Mouse (Mus musculus): ENCODE results near the gene Il17c. TPM values are rescaled to one million over a fixed set of nuclear protein-coding genes. Genes with fewer than 3 reads are reported as not detected.

The Il17c gene
- polyA plus RNA-seq, 1 experiment from 2014 or later: not detected

DNA sequence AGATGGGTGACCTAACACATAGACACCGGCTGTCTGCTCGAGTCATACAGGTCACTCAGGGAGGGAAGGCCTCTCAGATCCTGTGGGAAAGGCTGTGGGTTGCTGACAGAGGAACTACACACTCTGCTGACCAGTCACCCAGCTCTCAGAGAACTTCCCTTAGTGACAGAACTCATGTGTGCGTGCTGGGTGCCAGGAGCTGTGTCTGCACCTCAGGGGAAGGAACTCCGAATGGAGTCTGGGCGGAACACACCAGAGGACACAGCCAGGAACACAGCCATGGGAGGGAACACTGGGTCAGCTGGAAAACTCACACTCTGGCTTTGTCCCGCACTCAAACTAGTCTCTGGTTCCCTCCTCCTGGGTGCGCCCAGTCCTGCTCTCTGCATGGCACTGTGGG lies 14.1 kb upstream of the Il17c start:
- peaks cover 100% of the 10 kb centered on the region for H3K36me3 ChIP-seq
- ATAC-seq (replicated peaks; ENCODE audit: low FRiP score): no peak
- H3K27me3 ChIP-seq: no peaks in the 10 kb centered on the region
- H3K4me3 ChIP-seq (replicated peaks): no peak overlapping the region
- no peaks in the 10 kb centered on the region for H3K9me3 ChIP-seq (replicated peaks)
- no peak overlapping the region for H3K9ac ChIP-seq
- WGBS: 88% methylated on average over 7 of the region's 7 CpGs
- H3K27ac ChIP-seq: no peak overlapping the region
- no peaks in the 10 kb centered on the region for H3K4me1 ChIP-seq
- no peak overlapping the region for H3K4me2 ChIP-seq

DNA sequence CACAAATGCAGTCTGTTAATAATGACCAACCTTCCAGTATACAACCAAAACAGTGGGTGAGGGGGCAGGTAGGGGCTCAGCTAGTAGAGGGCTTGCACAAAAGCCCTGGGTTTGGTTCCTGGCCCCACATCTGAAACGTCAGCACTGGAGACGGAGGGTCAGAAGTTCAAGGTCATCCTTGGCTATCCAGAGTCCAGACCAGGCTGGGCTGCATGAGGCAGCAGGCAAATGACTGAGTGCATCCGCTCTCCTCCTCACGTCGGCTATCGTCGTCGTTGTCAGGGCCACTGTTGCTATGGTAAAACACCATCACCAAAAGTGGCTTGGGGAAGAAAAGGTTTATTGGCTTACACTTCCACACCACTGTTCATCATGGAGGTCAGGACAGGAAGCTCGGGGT lies 7.5 kb upstream of the Il17c start:
- no peak overlapping the region for H3K4me2 ChIP-seq
- WGBS: 85% methylated on average over 9 of the region's 9 CpGs
- H3K27me3 ChIP-seq: no peaks in the 10 kb centered on the region
- H3K4me3 ChIP-seq (replicated peaks): no peak overlapping the region
- no peak for ATAC-seq (replicated peaks; ENCODE audit: low FRiP score)
- no peak overlapping the region for H3K27ac ChIP-seq
- H3K4me1 ChIP-seq: no peaks in the 10 kb centered on the region
- no peaks in the 10 kb centered on the region for H3K9me3 ChIP-seq (replicated peaks)
- H3K9ac ChIP-seq: no peak overlapping the region
- peaks cover 98% of the 10 kb centered on the region for H3K36me3 ChIP-seq

DNA sequence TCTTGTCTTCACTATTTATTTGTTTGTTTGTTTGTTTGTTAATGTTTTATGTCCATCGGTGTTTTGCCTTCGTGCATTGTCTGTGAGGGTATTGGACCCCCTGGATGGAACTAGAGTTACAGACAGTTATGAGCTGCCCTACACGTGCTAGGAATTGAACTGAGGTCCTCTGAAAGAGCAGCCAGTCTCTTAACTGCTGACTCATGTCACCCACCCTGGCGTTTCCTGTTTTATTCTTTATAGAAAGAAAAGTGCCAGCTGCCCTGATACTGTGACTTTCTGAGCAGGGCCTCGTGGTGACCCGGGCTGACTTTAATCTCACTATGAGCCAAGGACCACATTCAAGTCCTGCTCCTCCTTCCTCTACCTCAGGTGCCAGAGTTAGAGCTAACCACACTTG lies 6.3 kb upstream of the Il17c start:
- Histone ChIP-seq H3K27me3 (no peaks in the 10 kb centered on the region), H3K4me3 (replicated peaks) (no peak overlapping the region), H3K4me1 (no peaks in the 10 kb centered on the region), H3K9me3 (replicated peaks) (no peaks in the 10 kb centered on the region), H3K9ac (no peak overlapping the region), H3K36me3 (peaks cover 85% of the 10 kb centered on the region), H3K27ac (no peak overlapping the region), H3K4me2 (no peak overlapping the region)
- ATAC-seq (replicated peaks; ENCODE audit: low FRiP score): no peak
- WGBS: 90% methylated on average over 6 of the region's 6 CpGs

DNA sequence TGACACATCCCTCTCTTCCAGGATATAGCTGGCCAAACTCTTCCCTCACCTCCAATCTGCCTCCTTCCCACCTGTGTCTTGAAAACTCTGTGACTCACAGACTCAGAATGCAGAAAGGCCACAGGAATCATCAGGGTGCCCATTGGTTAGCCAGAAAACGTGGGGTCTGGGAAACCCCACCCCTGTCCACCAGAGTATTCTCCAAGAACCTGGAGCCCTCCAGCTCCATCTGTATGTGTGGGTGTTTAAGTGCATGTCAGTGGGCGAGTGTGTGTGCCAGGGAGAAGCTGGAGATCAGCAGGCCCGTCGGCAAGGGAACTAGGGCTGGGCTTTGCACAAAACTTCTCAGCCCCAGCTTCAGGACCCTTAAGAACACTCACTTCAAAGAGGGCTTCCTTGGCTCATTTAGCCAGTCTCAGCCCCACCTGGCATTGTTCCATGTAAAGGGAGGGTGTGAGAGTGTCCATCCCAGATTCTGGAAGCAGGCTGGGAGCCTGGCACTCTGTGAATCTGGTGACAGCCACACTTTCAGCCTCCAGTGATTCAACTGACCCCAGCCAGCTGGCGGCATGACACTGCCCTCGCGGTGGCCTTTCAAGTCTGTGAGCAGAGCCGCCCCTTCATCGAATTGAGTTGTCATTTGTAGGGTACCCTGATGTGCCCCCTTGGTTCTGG lies 1.8 kb upstream of the Il17c start:
- peaks cover 18% of the 10 kb centered on the region for H3K4me1 ChIP-seq
- WGBS: 65% methylated on average over 9 of the region's 9 CpGs
- H3K27ac ChIP-seq: no peak overlapping the region
- H3K4me3 ChIP-seq (replicated peaks): no peak overlapping the region
- no peak overlapping the region for H3K9ac ChIP-seq
- H3K9me3 ChIP-seq (replicated peaks): no peaks in the 10 kb centered on the region
- H3K36me3 ChIP-seq: peaks cover 41% of the 10 kb centered on the region
- no peaks in the 10 kb centered on the region for H3K27me3 ChIP-seq
- no peak overlapping the region for H3K4me2 ChIP-seq
- ATAC-seq (replicated peaks; ENCODE audit: low FRiP score): no peak

DNA sequence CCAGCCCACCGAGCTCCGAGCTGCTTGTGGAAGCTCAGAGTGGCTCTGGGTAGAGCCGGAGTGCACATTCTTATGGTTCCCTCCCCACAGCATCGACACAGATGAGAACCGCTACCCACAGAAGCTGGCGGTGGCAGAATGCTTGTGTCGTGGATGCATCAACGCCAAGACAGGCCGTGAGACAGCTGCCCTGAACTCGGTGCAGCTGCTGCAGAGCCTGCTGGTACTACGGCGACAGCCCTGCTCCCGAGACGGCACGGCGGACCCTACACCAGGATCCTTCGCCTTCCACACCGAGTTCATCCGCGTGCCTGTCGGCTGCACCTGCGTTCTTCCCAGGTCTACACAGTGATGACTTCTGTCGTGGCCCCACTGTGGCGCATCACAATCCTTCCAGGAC lies 1.4 kb downstream of the Il17c start:
- Histone ChIP-seq H3K27me3 (no peaks in the 10 kb centered on the region), H3K4me2 (no peak overlapping the region), H3K9me3 (replicated peaks) (no peaks in the 10 kb centered on the region), H3K4me3 (replicated peaks) (no peak overlapping the region), H3K27ac (0 out of 2 replicates have a peak overlapping the region, but pooled peaks have one; percentile 23), H3K36me3 (peaks cover 22% of the 10 kb centered on the region), H3K9ac (no peak overlapping the region), H3K4me1 (peaks cover 18% of the 10 kb centered on the region)
- no peak for ATAC-seq (replicated peaks; ENCODE audit: low FRiP score)
- 87% methylated on average over 24 of the region's 24 CpGs for WGBS

- no peaks in the 10 kb centered on the region for H3K27me3 ChIP-seq
- no peak overlapping the region for H3K9ac ChIP-seq
- no peak overlapping the region for H3K4me3 ChIP-seq (replicated peaks)
- no peaks in the 10 kb centered on the region for H3K9me3 ChIP-seq (replicated peaks)
- 35% methylated on average over 5 of the region's 5 CpGs for WGBS
- peaks cover 18% of the 10 kb centered on the region for H3K36me3 ChIP-seq
- no peak for ATAC-seq (replicated peaks; ENCODE audit: low FRiP score)
- H3K4me1 ChIP-seq: peaks cover 18% of the 10 kb centered on the region
- no peak overlapping the region for H3K4me2 ChIP-seq
- 0 out of 2 replicates have a peak overlapping the region, but pooled peaks have one; percentile 23 for H3K27ac ChIP-seq
Measured at GRCm38 (mm10) chr8:122423659-122424058, 1.8 kb downstream of the Il17c start.

DNA sequence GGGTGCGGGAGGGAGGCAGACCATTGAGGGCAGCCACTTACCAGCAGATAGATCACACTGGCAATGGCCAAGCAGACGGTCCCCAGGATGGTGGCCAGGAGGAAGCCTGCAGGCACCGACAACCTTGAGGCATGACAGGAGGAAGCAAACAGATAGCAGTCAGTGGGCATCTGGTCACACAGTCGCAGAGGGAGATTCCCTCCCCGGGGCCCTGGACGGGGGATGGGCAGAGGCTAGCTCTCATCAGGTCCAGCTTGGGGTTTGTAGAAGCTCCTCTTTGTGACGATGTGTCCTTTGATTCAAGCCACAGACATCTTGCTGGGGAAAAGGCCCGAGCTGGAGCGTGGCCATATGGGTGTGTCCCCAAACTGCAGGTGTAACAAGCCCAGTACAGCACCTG lies 4.3 kb downstream of the Il17c start:
- H3K4me1 ChIP-seq: peaks cover 35% of the 10 kb centered on the region
- H3K27me3 ChIP-seq: no peaks in the 10 kb centered on the region
- no peak overlapping the region for H3K4me3 ChIP-seq (replicated peaks)
- WGBS: 84% methylated on average over 9 of the region's 9 CpGs
- no peak overlapping the region for H3K4me2 ChIP-seq
- no peak overlapping the region for H3K9ac ChIP-seq
- H3K9me3 ChIP-seq (replicated peaks): no peaks in the 10 kb centered on the region
- ATAC-seq (replicated peaks; ENCODE audit: low FRiP score): no peak
- peaks cover 12% of the 10 kb centered on the region for H3K36me3 ChIP-seq
- H3K27ac ChIP-seq: no peak overlapping the region

DNA sequence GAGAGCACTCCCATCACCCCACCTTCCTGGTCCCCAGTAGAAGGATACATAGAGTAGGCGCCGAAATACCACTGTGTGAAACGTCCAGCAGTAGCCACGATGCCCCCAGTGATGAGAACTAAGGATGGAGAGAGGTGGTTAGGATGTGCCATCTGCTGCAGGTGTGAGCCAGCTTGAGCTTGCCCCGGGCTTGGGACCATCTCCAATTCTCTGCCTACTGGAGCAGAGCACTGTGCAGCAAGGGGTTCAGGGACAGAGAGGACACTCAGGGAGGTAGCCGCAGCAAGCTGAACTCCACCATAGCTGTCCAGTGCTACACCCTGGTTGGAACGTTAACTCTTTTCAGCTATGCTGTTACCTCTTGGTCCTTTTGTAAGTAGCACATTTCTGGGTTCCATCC lies 5.8 kb downstream of the Il17c start:
- Histone ChIP-seq H3K4me1 (peaks cover 49% of the 10 kb centered on the region), H3K36me3 (peaks cover 12% of the 10 kb centered on the region), H3K4me3 (replicated peaks) (no peak overlapping the region), H3K9ac (no peak overlapping the region), H3K4me2 (no peak overlapping the region), H3K9me3 (replicated peaks) (no peaks in the 10 kb centered on the region), H3K27me3 (no peaks in the 10 kb centered on the region), H3K27ac (no peak overlapping the region)
- ATAC-seq (replicated peaks; ENCODE audit: low FRiP score): no peak
- 92% methylated on average over 7 of the region's 7 CpGs for WGBS

DNA sequence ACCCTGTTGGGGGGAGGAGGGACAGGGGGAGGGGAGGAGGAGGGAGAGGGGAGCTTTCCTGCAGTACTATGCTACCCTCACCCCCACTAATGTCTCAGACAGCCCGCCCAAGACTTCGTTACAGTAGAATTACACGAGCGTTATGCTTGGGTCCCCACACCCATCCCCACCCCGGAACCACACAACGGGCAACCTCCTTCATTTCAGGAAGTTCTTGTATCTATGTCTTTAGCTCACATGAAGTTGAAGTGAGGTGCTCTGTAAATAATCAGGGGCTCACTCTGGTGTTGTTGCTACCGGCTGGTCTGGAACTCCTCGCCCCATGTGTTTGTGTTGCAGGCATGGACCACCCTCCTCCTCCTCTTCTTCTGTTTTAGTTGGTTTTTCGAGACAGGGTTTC lies 6.3 kb downstream of the Il17c start:
- Histone ChIP-seq H3K4me3 (replicated peaks) (no peak overlapping the region), H3K36me3 (peaks cover 12% of the 10 kb centered on the region), H3K27me3 (no peaks in the 10 kb centered on the region), H3K9me3 (replicated peaks) (no peaks in the 10 kb centered on the region), H3K27ac (no peak overlapping the region), H3K9ac (no peak overlapping the region), H3K4me1 (peaks cover 54% of the 10 kb centered on the region), H3K4me2 (no peak overlapping the region)
- WGBS: 83% methylated on average over 9 of the region's 9 CpGs
- ATAC-seq (replicated peaks; ENCODE audit: low FRiP score): no peak

- 0 out of 2 replicates have a peak, but pooled peaks have one; percentile 2 for ATAC-seq (replicated peaks; ENCODE audit: low FRiP score)
- Histone ChIP-seq H3K9me3 (replicated peaks) (no peaks in the 10 kb centered on the region), H3K4me3 (replicated peaks) (no peak overlapping the region), H3K27ac (peak overlapping the region; percentile 82), H3K36me3 (peaks cover 25% of the 10 kb centered on the region), H3K27me3 (no peaks in the 10 kb centered on the region), H3K4me2 (no peak overlapping the region), H3K9ac (no peak overlapping the region), H3K4me1 (peaks cover 41% of the 10 kb centered on the region)
- WGBS: 68% methylated on average over 10 of the region's 10 CpGs
Measured at GRCm38 (mm10) chr8:122430058-122430636, 8.3 kb downstream of the Il17c start.

DNA sequence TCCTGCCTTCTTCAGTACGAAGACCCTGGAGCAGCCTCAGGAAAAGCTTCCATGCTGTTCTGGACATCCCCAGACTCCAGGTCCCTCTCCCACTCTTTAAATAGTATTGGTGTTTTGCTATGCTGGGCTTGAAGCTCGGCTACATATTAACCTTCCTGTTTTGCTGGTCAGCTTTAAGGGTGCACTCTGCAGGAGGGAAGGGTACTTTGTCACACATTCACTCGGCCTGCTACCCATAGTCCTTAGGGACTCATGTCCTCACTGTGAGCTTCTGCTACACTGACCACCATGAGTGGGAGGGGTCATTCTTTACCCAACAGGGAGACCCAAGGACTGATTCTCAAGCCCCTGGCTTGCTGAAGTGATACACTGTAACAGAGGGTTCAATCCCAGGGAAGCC lies 8.8 kb downstream of the Il17c start:
- peaks cover 41% of the 10 kb centered on the region for H3K4me1 ChIP-seq
- peaks cover 26% of the 10 kb centered on the region for H3K36me3 ChIP-seq
- H3K27me3 ChIP-seq: no peaks in the 10 kb centered on the region
- no peak overlapping the region for H3K4me3 ChIP-seq (replicated peaks)
- H3K27ac ChIP-seq: peak overlapping the region; percentile 82
- no peak overlapping the region for H3K9ac ChIP-seq
- 66% methylated on average over 3 of the region's 3 CpGs for WGBS
- no peaks in the 10 kb centered on the region for H3K9me3 ChIP-seq (replicated peaks)
- H3K4me2 ChIP-seq: peak overlapping the region; percentile 77; the same call in 1 of the 2 replicates
- peak; percentile 47 for ATAC-seq (replicated peaks; ENCODE audit: low FRiP score)

- Histone ChIP-seq H3K27me3 (no peaks in the 10 kb centered on the region), H3K4me1 (peaks cover 42% of the 10 kb centered on the region), H3K9ac (peak overlapping the region; percentile 53), H3K36me3 (peaks cover 30% of the 10 kb centered on the region), H3K27ac (peak overlapping the region; percentile 71), H3K9me3 (replicated peaks) (no peaks in the 10 kb centered on the region), H3K4me3 (replicated peaks) (peak overlapping the region; percentile 57), H3K4me2 (peak overlapping the region; percentile 77)
- WGBS: 28% methylated on average over 18 of the region's 18 CpGs
- ATAC-seq (replicated peaks; ENCODE audit: low FRiP score): peak; percentile 31
Measured at GRCm38 (mm10) chr8:122431694-122432442, 10.0 kb downstream of the Il17c start.

All from kidney, embryonic 15.5 days (tissue).